Mouse (Mus musculus) heart, adult 9 months (tissue): ENCODE measurements around the gene Pigk.

Experiments used
- DNase-seq, 2 experiments: peaks; one replicate each; pipeline ENCODE4 v3.0.0; 2022; ENCODE audit warnings: low spot score in 2 of 2

The Pigk gene

GRCm38 (mm10) chr3:152728238-152728637, 14.3 kb downstream of the Pigk start:
- DNase-seq = no peak

- no peak for DNase-seq
These were observed 19.1 kb downstream of the Pigk start for GRCm38 (mm10) chr3:152733011-152733410.

GRCm38 (mm10) chr3:152733513-152733912, 19.6 kb downstream of the Pigk start:
- DNase-seq = no peak

GRCm38 (mm10) chr3:152734100-152734499, 20.2 kb downstream of the Pigk start:
- DNase-seq = no peak

GRCm38 (mm10) chr3:152735601-152736250, 21.8 kb downstream of the Pigk start:
- no peak for DNase-seq

- no peak for DNase-seq
These were observed 30.4 kb downstream of the Pigk start for GRCm38 (mm10) chr3:152744301-152744700.

GRCm38 (mm10) chr3:152745611-152746010, 31.7 kb downstream of the Pigk start:
- DNase-seq = no peak

- DNase-seq = peak in 1 of 2 experiments; percentile 22
These were observed 35.6 kb downstream of the Pigk start for GRCm38 (mm10) chr3:152749461-152749871.

- no peak for DNase-seq
These were observed 36.0 kb downstream of the Pigk start for GRCm38 (mm10) chr3:152749881-152750280.

- DNase-seq = no peak
These were observed 39.0 kb downstream of the Pigk start for GRCm38 (mm10) chr3:152752911-152753310.

GRCm38 (mm10) chr3:152753345-152753744, 39.4 kb downstream of the Pigk start:
- DNase-seq = no peak

- no peak for DNase-seq
These were observed 40.2 kb downstream of the Pigk start for GRCm38 (mm10) chr3:152753920-152754764.

- DNase-seq = no peak
These were observed 41.6 kb downstream of the Pigk start for GRCm38 (mm10) chr3:152755515-152755914.

GRCm38 (mm10) chr3:152756896-152757295, 43.0 kb downstream of the Pigk start:
- DNase-seq = no peak

- peak in 1 of 2 experiments; percentile 3 for DNase-seq
These were observed 43.8 kb downstream of the Pigk start for GRCm38 (mm10) chr3:152757464-152758393.

GRCm38 (mm10) chr3:152758500-152759032, 44.7 kb downstream of the Pigk start:
- no peak for DNase-seq

- DNase-seq = peak; percentile 24 to 32
These were observed 47.2 kb downstream of the Pigk start for GRCm38 (mm10) chr3:152761116-152761515.

- DNase-seq = peak in 1 of 2 experiments; percentile 13
These were observed 47.8 kb downstream of the Pigk start for GRCm38 (mm10) chr3:152761661-152762060.

- no peak for DNase-seq
These were observed 48.4 kb downstream of the Pigk start for GRCm38 (mm10) chr3:152762302-152762701.

GRCm38 (mm10) chr3:152763139-152763882, 49.4 kb downstream of the Pigk start:
- DNase-seq = peak; percentile 17 to 25
